Mouse (Mus musculus) ES-E14 (cell line): Measurements from ENCODE around the gene Apc2.

Source experiments
- CHD2 ChIP-seq: IDR thresholded peaks from 2 replicates; pipeline ENCODE4 v1.6.1; 2014; ENCODE audit warnings: mild to moderate bottlenecking, low read depth, low read length, inconsistent platforms
- HCFC1 ChIP-seq: IDR thresholded peaks from 2 replicates; pipeline ENCODE4 v1.6.1; 2012; ENCODE audit warnings: low read length, inconsistent platforms, borderline replicate concordance; ENCODE audit not compliant: insufficient read depth
- MAFK ChIP-seq: IDR thresholded peaks from 2 replicates; pipeline ENCODE4 v1.6.1; 2014; ENCODE audit warnings: mild to moderate bottlenecking, low read depth, low read length, inconsistent platforms; ENCODE audit not compliant: insufficient read depth
- ZC3H11A ChIP-seq: IDR thresholded peaks from 2 replicates; pipeline ENCODE4 v1.6.1; 2012; ENCODE audit warnings: low read depth, mild to moderate bottlenecking, inconsistent platforms, low read length, borderline replicate concordance
- ZNF384 ChIP-seq: IDR thresholded peaks from 2 replicates; pipeline ENCODE4 v1.6.1; 2012; ENCODE audit warnings: low read depth, low read length, inconsistent platforms

DNA sequence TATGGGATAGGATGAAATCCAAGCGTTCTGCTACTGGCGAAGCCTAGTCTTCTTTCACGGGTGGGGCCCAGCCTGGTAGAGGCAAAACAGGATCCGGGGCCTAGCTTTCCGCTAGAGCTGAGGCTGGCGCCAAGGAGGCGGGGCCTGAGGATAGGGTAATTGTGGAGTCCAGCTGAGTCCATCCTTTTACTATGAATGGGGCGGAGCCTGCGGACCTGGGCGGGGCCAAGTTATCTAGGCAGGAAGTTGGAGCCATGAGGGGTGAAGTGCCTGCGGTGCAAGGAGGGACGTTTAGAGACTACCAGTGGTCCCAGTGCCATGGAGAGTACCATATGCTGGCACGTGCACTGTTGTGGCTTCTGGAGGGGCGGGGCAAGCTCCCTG is 34.2 kb upstream of the Apc2 start:
- no peak for TF ChIP-seq MAFK
- TF ChIP-seq ZC3H11A = no peak
- no peak for TF ChIP-seq CHD2
- TF ChIP-seq HCFC1 = no peak
- no peak for TF ChIP-seq ZNF384
